Mouse (Mus musculus): Measurements from ENCODE around the gene Sphk1. TPM values are rescaled to one million over a fixed set of nuclear protein-coding genes. Genes with fewer than 3 reads are reported as not detected.

The Sphk1 gene
- polyA plus RNA-seq, 1 experiment from 2014 or later = 2.2 TPM

GRCm38 (mm10) chr11:116543110-116543509, 12.4 kb downstream of the Sphk1 start:
- H3K36me3 ChIP-seq (ENCODE audit: control insufficient read depth, insufficient read depth, low read length) = peaks cover 90% of the 10 kb centered on the region
- no peak overlapping the region for H3K4me3 ChIP-seq (ENCODE audit: low read depth, low read length)
- 91% methylated on average over 4 of the region's 4 CpGs for WGBS
- DNase-seq (ENCODE audit: low spot score) = peak; percentile 52
- no peaks in the 10 kb centered on the region for H3K9me3 ChIP-seq (replicated peaks; ENCODE audit: control insufficient read depth, low read length)
- H3K27me3 ChIP-seq (replicated peaks; ENCODE audit: control insufficient read depth, insufficient read depth, low read length) = no peaks in the 10 kb centered on the region
- H3K4me2 ChIP-seq (ENCODE audit: low read length) = no peak overlapping the region
- H3K27ac ChIP-seq (ENCODE audit: low read depth, low read length) = no peak overlapping the region
- H3K4me1 ChIP-seq (ENCODE audit: control insufficient read depth, insufficient read depth, low read length) = no peaks in the 10 kb centered on the region
- ATAC-seq = no peak
- no peak overlapping the region for H3K9ac ChIP-seq (ENCODE audit: low read length)

DNA sequence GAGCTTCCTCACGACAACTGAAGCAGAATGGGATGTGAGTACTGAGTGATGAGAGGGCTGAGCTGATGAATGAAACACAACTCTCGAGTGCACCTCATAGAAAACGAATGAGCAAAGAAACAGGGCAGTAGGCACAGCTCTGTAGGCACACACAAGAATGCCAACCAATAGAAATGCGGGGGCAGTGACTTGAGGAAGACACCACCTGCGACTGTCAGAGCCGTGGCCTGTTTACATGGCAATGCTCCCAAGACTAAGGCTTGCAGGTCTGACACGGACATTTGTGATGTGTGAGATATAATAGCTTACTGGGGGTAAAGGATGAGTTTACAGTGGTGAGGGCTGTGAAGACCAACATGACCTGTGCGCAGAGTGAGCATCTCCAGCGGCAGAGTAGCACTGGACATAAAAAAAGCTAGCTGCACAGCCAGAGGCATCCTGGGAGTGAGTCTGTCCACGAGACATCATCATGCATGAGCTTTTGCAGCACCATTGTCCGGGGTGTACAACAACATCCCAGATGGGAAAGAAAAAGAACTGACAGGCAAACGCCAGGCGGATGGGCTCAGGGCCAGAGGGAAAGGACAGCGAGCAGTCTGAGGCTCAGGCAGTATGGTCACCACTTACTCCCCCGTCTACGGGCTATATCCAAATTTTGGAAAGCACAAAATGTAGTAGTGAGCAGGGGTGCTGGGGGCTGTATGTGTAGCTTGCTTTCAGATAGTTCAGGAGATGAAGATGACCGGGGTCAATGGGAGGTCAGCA, 16.8 kb downstream of the Sphk1 start:
- no peaks in the 10 kb centered on the region for H3K27me3 ChIP-seq (replicated peaks; ENCODE audit: control insufficient read depth, insufficient read depth, low read length)
- ATAC-seq (no peak), DNase-seq (ENCODE audit: low spot score) (no peak)
- no peak overlapping the region for H3K9ac ChIP-seq (ENCODE audit: low read length)
- WGBS = 86% methylated on average over 17 of the region's 17 CpGs
- no peaks in the 10 kb centered on the region for H3K9me3 ChIP-seq (replicated peaks; ENCODE audit: control insufficient read depth, low read length)
- H3K4me1 ChIP-seq (ENCODE audit: control insufficient read depth, insufficient read depth, low read length) = no peaks in the 10 kb centered on the region
- H3K4me3 ChIP-seq (ENCODE audit: low read depth, low read length) = no peak overlapping the region
- H3K36me3 ChIP-seq (ENCODE audit: control insufficient read depth, insufficient read depth, low read length) = peaks cover 47% of the 10 kb centered on the region
- no peak overlapping the region for H3K27ac ChIP-seq (ENCODE audit: low read depth, low read length)
- H3K4me2 ChIP-seq (ENCODE audit: low read length) = no peak overlapping the region

DNA sequence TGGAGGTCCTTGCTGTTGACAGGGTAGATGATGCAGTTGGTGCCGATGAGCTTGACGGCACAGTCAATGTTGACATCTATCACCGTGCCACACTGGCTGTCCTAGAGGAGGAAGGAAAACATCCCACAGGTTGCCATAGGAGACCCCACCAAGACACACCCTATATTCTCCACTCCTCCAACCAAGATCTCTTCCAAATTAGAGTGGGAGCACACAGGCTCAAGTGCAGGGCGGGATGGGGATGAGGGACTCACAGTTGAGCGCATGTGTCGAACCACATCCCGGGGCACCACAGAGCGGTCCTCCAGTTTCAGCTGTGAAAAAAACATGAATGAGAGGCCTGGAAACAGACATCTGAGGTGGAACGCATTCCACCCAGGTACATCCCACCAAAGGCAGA, 18.1 kb downstream of the Sphk1 start:
- H3K9me3 ChIP-seq (replicated peaks; ENCODE audit: control insufficient read depth, low read length) = no peaks in the 10 kb centered on the region
- no peak for DNase-seq (ENCODE audit: low spot score)
- H3K27me3 ChIP-seq (replicated peaks; ENCODE audit: control insufficient read depth, insufficient read depth, low read length) = no peaks in the 10 kb centered on the region
- no peak overlapping the region for H3K9ac ChIP-seq (ENCODE audit: low read length)
- H3K27ac ChIP-seq (ENCODE audit: low read depth, low read length) = no peak overlapping the region
- 96% methylated on average over 9 of the region's 9 CpGs for WGBS
- no peak overlapping the region for H3K4me3 ChIP-seq (ENCODE audit: low read depth, low read length)
- peaks cover 34% of the 10 kb centered on the region for H3K36me3 ChIP-seq (ENCODE audit: control insufficient read depth, insufficient read depth, low read length)
- no peaks in the 10 kb centered on the region for H3K4me1 ChIP-seq (ENCODE audit: control insufficient read depth, insufficient read depth, low read length)
- H3K4me2 ChIP-seq (ENCODE audit: low read length) = no peak overlapping the region
- ATAC-seq = no peak

DNA sequence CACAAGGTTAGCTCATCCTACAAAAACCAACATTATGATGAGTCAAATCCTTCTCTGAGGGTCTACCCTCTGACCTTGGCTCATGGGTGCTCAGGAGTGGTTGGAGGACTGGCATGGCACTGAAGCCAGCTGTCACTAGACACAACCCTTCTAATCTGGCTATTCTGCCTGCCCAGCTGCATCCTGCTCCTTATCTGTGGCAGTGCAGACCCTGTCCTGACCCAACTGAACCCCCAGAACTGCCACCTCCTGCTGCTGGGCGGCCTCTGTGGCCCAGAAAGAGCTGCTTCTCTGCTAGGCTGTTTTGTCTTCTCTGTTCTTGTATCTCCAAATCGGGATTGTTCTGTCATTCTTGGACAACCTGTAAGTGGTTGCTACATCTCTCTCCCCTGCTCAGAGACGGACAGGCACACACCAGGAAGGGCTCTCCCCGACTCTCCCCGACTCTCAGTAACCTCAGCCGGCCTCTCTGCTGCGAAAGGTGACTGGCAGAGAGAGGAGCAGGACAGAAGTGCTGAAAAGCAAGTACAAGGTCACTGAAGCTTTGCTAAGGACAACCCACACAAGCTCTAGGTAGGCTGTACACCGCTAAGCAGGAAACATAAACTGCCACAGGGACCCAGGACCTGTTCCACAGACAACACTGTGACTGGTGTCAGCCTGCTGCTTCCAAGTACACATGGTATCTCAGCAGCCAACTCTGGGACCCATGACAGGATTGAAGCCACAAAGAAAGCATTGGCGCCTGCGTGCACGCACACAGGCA, 18.7 kb downstream of the Sphk1 start:
- no peak overlapping the region for H3K4me2 ChIP-seq (ENCODE audit: low read length)
- 93% methylated on average over 11 of the region's 11 CpGs for WGBS
- ATAC-seq (no peak), DNase-seq (ENCODE audit: low spot score) (no peak)
- no peaks in the 10 kb centered on the region for H3K4me1 ChIP-seq (ENCODE audit: control insufficient read depth, insufficient read depth, low read length)
- no peak overlapping the region for H3K27ac ChIP-seq (ENCODE audit: low read depth, low read length)
- no peak overlapping the region for H3K9ac ChIP-seq (ENCODE audit: low read length)
- H3K27me3 ChIP-seq (replicated peaks; ENCODE audit: control insufficient read depth, insufficient read depth, low read length) = no peaks in the 10 kb centered on the region
- peaks cover 27% of the 10 kb centered on the region for H3K36me3 ChIP-seq (ENCODE audit: control insufficient read depth, insufficient read depth, low read length)
- H3K4me3 ChIP-seq (ENCODE audit: low read depth, low read length) = no peak overlapping the region
- H3K9me3 ChIP-seq (replicated peaks; ENCODE audit: control insufficient read depth, low read length) = no peaks in the 10 kb centered on the region

GRCm38 (mm10) chr11:116550748-116551147, 20.0 kb downstream of the Sphk1 start:
- 86% methylated on average over 7 of the region's 7 CpGs for WGBS
- Histone ChIP-seq H3K9ac (ENCODE audit: low read length) (no peak overlapping the region), H3K27me3 (replicated peaks; ENCODE audit: control insufficient read depth, insufficient read depth, low read length) (no peaks in the 10 kb centered on the region), H3K4me3 (ENCODE audit: low read depth, low read length) (no peak overlapping the region), H3K9me3 (replicated peaks; ENCODE audit: control insufficient read depth, low read length) (no peaks in the 10 kb centered on the region), H3K36me3 (ENCODE audit: control insufficient read depth, insufficient read depth, low read length) (peaks cover 14% of the 10 kb centered on the region), H3K4me1 (ENCODE audit: control insufficient read depth, insufficient read depth, low read length) (0 out of 2 replicates have a peak, but pooled peaks cover 5% of the 10 kb centered on the region), H3K4me2 (ENCODE audit: low read length) (no peak overlapping the region), H3K27ac (ENCODE audit: low read depth, low read length) (peak overlapping the region; percentile 3; the same call in 1 of the 2 replicates)
- ATAC-seq = no peak
- DNase-seq (ENCODE audit: low spot score) = no peak

GRCm38 (mm10) chr11:116552194-116552593, 21.5 kb downstream of the Sphk1 start:
- no peak overlapping the region for H3K4me3 ChIP-seq (ENCODE audit: low read depth, low read length)
- H3K27me3 ChIP-seq (replicated peaks; ENCODE audit: control insufficient read depth, insufficient read depth, low read length) = no peaks in the 10 kb centered on the region
- WGBS = 97% methylated on average over 1 of the region's 1 CpGs
- H3K27ac ChIP-seq (ENCODE audit: low read depth, low read length) = no peak overlapping the region
- no peaks in the 10 kb centered on the region; the same call in none of the 2 replicates for H3K36me3 ChIP-seq (ENCODE audit: control insufficient read depth, insufficient read depth, low read length)
- no peak overlapping the region for H3K4me2 ChIP-seq (ENCODE audit: low read length)
- H3K4me1 ChIP-seq (ENCODE audit: control insufficient read depth, insufficient read depth, low read length) = 0 out of 2 replicates have a peak, but pooled peaks cover 6% of the 10 kb centered on the region
- ATAC-seq = no peak
- H3K9me3 ChIP-seq (replicated peaks; ENCODE audit: control insufficient read depth, low read length) = no peaks in the 10 kb centered on the region
- DNase-seq (ENCODE audit: low spot score) = no peak
- no peak overlapping the region for H3K9ac ChIP-seq (ENCODE audit: low read length)

DNA sequence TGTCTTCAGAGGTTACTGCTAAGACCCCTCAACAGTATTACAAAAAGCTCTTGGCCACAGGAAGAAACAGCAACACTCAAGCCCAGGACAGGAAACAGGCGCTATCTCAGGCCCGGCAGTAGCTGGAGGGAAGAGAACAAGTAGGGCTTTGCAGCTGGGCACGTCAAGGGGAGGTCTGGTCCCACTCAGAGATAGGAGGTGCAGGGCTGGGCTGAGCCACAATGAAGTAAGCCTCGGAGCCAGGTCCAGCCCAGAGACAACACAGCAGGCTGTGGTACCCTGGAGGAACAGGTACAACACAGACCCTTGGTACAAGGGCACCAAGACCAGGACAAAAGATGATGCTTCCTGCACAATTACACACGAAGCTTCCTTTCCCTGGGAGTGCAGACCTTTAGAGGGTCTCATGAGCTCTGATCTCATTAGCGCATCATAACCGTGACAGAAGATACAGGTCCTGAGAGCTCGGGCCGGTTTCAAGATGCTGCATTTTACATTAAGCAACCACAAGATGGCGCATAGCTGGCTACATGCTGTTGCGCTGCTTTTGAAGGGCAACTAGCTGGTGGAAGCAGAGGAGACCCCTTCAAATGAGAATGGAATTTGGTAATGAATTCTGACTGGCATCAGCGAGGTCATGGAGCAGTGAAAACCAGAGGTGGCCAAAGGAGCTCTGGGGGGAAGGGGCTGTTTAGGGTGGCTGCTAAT, 23.6 kb downstream of the Sphk1 start:
- ATAC-seq = no peak
- H3K4me1 ChIP-seq (ENCODE audit: control insufficient read depth, insufficient read depth, low read length) = 0 out of 2 replicates have a peak, but pooled peaks cover 6% of the 10 kb centered on the region
- peak; percentile 83 for DNase-seq (ENCODE audit: low spot score)

GRCm38 (mm10) chr11:116555572-116555971, 24.8 kb downstream of the Sphk1 start:
- Histone ChIP-seq H3K9ac (ENCODE audit: low read length) (no peak overlapping the region; the same call in 1 of the 2 replicates), H3K4me1 (ENCODE audit: control insufficient read depth, insufficient read depth, low read length) (0 out of 2 replicates have a peak, but pooled peaks cover 6% of the 10 kb centered on the region), H3K4me3 (ENCODE audit: low read depth, low read length) (no peak overlapping the region)

More for the DNA sequence above, 23.6 kb downstream of the Sphk1 start:
- WGBS = 49% methylated on average over 12 of the region's 12 CpGs
- Histone ChIP-seq H3K36me3 (ENCODE audit: control insufficient read depth, insufficient read depth, low read length) (no peaks in the 10 kb centered on the region), H3K9ac (ENCODE audit: low read length) (no peak overlapping the region), H3K27me3 (replicated peaks; ENCODE audit: control insufficient read depth, insufficient read depth, low read length) (no peaks in the 10 kb centered on the region), H3K4me3 (ENCODE audit: low read depth, low read length) (no peak overlapping the region), H3K9me3 (replicated peaks; ENCODE audit: control insufficient read depth, low read length) (no peaks in the 10 kb centered on the region), H3K4me2 (ENCODE audit: low read length) (no peak overlapping the region), H3K27ac (ENCODE audit: low read depth, low read length) (no peak overlapping the region)

More at GRCm38 (mm10) chr11:116555572-116555971, 24.8 kb downstream of the Sphk1 start:
- Histone ChIP-seq H3K27me3 (replicated peaks; ENCODE audit: control insufficient read depth, insufficient read depth, low read length) (no peaks in the 10 kb centered on the region), H3K9me3 (replicated peaks; ENCODE audit: control insufficient read depth, low read length) (no peaks in the 10 kb centered on the region), H3K36me3 (ENCODE audit: control insufficient read depth, insufficient read depth, low read length) (no peaks in the 10 kb centered on the region), H3K4me2 (ENCODE audit: low read length) (no peak overlapping the region), H3K27ac (ENCODE audit: low read depth, low read length) (no peak overlapping the region)
- DNase-seq (ENCODE audit: low spot score) (no peak), ATAC-seq (no peak)
- 94% methylated on average over 1 of the region's 1 CpGs for WGBS
